Mouse (Mus musculus) heart, embryonic 11.5 days (tissue): ENCODE measurements around the gene Hint1. TPM values are rescaled to one million over a fixed set of nuclear protein-coding genes. Genes with fewer than 3 reads are reported as not detected.

ENCODE experiments used
- ATAC-seq: fragments of 200-750 bp; cut with Nextera tagmentation; replicated peaks from 2 replicates; pipeline ENCODE4 v1.8.0; 2017; ENCODE audit warnings: moderate library complexity; ENCODE audit not compliant: insufficient number of reproducible peaks, low FRiP score, low TSS enrichment
- H3K27ac ChIP-seq: fragments of 300-500 bp; sonication (generic); 2 replicates; pipeline ENCODE4 v1.5.1; 2014; ENCODE audit warnings: mild to moderate bottlenecking, low read depth, low read length
- H3K27me3 ChIP-seq: fragments of 300-500 bp; sonication (generic); 2 replicates; pipeline ENCODE4 v1.6.1; 2014; ENCODE audit warnings: mild to moderate bottlenecking, low read length, mixed read lengths; ENCODE audit not compliant: control insufficient read depth, insufficient read depth
- H3K36me3 ChIP-seq: fragments of 300-500 bp; sonication (generic); 2 replicates; pipeline ENCODE4 v1.6.1; 2014; ENCODE audit warnings: mild to moderate bottlenecking, low read length, moderate library complexity, mixed read lengths; ENCODE audit not compliant: control insufficient read depth, insufficient read depth
- H3K4me1 ChIP-seq: fragments of 300-500 bp; sonication (generic); 2 replicates; pipeline ENCODE4 v1.6.1; 2014; ENCODE audit warnings: low read length; ENCODE audit not compliant: control insufficient read depth, insufficient read depth
- H3K4me2 ChIP-seq: fragments of 300-500 bp; sonication (generic); 2 replicates; pipeline ENCODE4 v1.6.1; 2014; ENCODE audit warnings: mild to moderate bottlenecking, moderate library complexity
- H3K4me3 ChIP-seq: fragments of 300-500 bp; sonication (generic); 2 replicates; pipeline ENCODE4 v1.5.1; 2014; ENCODE audit warnings: low read depth, low read length
- H3K9ac ChIP-seq: fragments of 300-500 bp; sonication (generic); 2 replicates; pipeline ENCODE4 v1.6.1; 2014; ENCODE audit warnings: mild to moderate bottlenecking, low read depth, low read length, moderate library complexity
- H3K9me3 ChIP-seq: fragments of 300-500 bp; sonication (generic); replicated peaks from 2 replicates; pipeline ENCODE4 v1.6.1; 2016; ENCODE audit warnings: low read length; ENCODE audit not compliant: control insufficient read depth
- WGBS: fragments of 180-500 bp; shearing (Covaris S2); extraction: QIAGEN DNeasy Blood & Tissue Kit; methylation state at CpG from one replicate; pipeline ENCODE4 v1.1.7; 2014; ENCODE audit not compliant: insufficient replicate concordance; 5-methylcytosine and 5-hydroxymethylcytosine counted together
- polyA plus RNA-seq: library from polyadenylated mRNA; unstranded; fragments of >200 nt; fragmentation: Nextera tagmentation; extraction: Ambion mirVana; gene quantifications from 2 replicates; pipeline ENCODE4 v1.2.1, GENCODE M21; 2014

Hint1 gene
- polyA plus RNA-seq, 1 experiment from 2014 or later = 632 TPM

- Histone ChIP-seq H3K4me2 (peak overlapping the region; percentile 64; the same call in 1 of the 2 replicates), H3K27me3 (no peaks in the 10 kb centered on the region), H3K9me3 (no peaks in the 10 kb centered on the region), H3K27ac (no peak overlapping the region), H3K9ac (no peak overlapping the region), H3K4me3 (no peak overlapping the region), H3K4me1 (peaks cover 11% of the 10 kb centered on the region), H3K36me3 (peaks cover 18% of the 10 kb centered on the region)
- ATAC-seq = no peak
- WGBS = 82% methylated on average over 2 of the region's 2 CpGs
Measured at GRCm38 (mm10) chr11:54868445-54868844, 2.3 kb downstream of the Hint1 start.

GRCm38 (mm10) chr11:54869318-54869717 is 3.1 kb downstream of the Hint1 start:
- no peak for ATAC-seq
- 0 out of 2 replicates have a peak overlapping the region, but pooled peaks have one; percentile 28 for H3K9ac ChIP-seq
- no peaks in the 10 kb centered on the region for H3K27me3 ChIP-seq
- 82% methylated on average over 3 of the region's 3 CpGs for WGBS
- no peak overlapping the region for H3K4me3 ChIP-seq
- peaks cover 11% of the 10 kb centered on the region for H3K4me1 ChIP-seq
- H3K4me2 ChIP-seq = no peak overlapping the region
- H3K9me3 ChIP-seq = no peaks in the 10 kb centered on the region
- no peak overlapping the region for H3K27ac ChIP-seq
- H3K36me3 ChIP-seq = peaks cover 27% of the 10 kb centered on the region

- H3K9ac ChIP-seq = 0 out of 2 replicates have a peak overlapping the region, but pooled peaks have one; percentile 5
- ATAC-seq = no peak
- H3K27me3 ChIP-seq = no peaks in the 10 kb centered on the region
- no peaks in the 10 kb centered on the region for H3K9me3 ChIP-seq
- no peak overlapping the region for H3K4me2 ChIP-seq
- peaks cover 27% of the 10 kb centered on the region for H3K36me3 ChIP-seq
- peaks cover 11% of the 10 kb centered on the region for H3K4me1 ChIP-seq
- WGBS = 76% methylated on average over 7 of the region's 7 CpGs
- H3K27ac ChIP-seq = no peak overlapping the region
- H3K4me3 ChIP-seq = no peak overlapping the region
Measured at GRCm38 (mm10) chr11:54871831-54872537, 5.8 kb downstream of the Hint1 start.

GRCm38 (mm10) chr11:54876031-54876430 is 9.8 kb downstream of the Hint1 start:
- 87% methylated on average over 5 of the region's 5 CpGs for WGBS

GRCm38 (mm10) chr11:54878893-54879292 is 12.7 kb downstream of the Hint1 start:
- Histone ChIP-seq H3K36me3 (0 out of 2 replicates have a peak, but pooled peaks cover 4% of the 10 kb centered on the region), H3K9ac (no peak overlapping the region)
- 69% methylated on average over 6 of the region's 6 CpGs for WGBS

More at GRCm38 (mm10) chr11:54876031-54876430, 9.8 kb downstream of the Hint1 start:
- Histone ChIP-seq H3K27ac (no peak overlapping the region), H3K9me3 (no peaks in the 10 kb centered on the region), H3K36me3 (peaks cover 21% of the 10 kb centered on the region), H3K27me3 (no peaks in the 10 kb centered on the region), H3K9ac (no peak overlapping the region), H3K4me2 (no peak overlapping the region), H3K4me1 (peaks cover 16% of the 10 kb centered on the region; the same call in 1 of the 2 replicates), H3K4me3 (no peak overlapping the region)
- ATAC-seq = no peak

GRCm38 (mm10) chr11:54879434-54879833 is 13.3 kb downstream of the Hint1 start:
- peak; percentile 55 for ATAC-seq
- Histone ChIP-seq H3K4me2 (no peak overlapping the region; the same call in 1 of the 2 replicates), H3K9me3 (no peaks in the 10 kb centered on the region), H3K4me3 (no peak overlapping the region), H3K4me1 (peaks cover 23% of the 10 kb centered on the region), H3K36me3 (no peaks in the 10 kb centered on the region), H3K27ac (peak overlapping the region; percentile 90), H3K27me3 (no peaks in the 10 kb centered on the region), H3K9ac (no peak overlapping the region)
- 20% methylated on average over 4 of the region's 4 CpGs for WGBS

More at GRCm38 (mm10) chr11:54878893-54879292, 12.7 kb downstream of the Hint1 start:
- no peak overlapping the region for H3K27ac ChIP-seq
- H3K9me3 ChIP-seq = no peaks in the 10 kb centered on the region
- no peak overlapping the region for H3K4me3 ChIP-seq
- no peak overlapping the region for H3K4me2 ChIP-seq
- ATAC-seq = no peak
- no peaks in the 10 kb centered on the region for H3K27me3 ChIP-seq
- H3K4me1 ChIP-seq = peaks cover 23% of the 10 kb centered on the region

- peak overlapping the region; percentile 90 for H3K27ac ChIP-seq
- H3K9ac ChIP-seq = no peak overlapping the region
- H3K27me3 ChIP-seq = no peaks in the 10 kb centered on the region
- H3K4me3 ChIP-seq = no peak overlapping the region
- H3K4me2 ChIP-seq = peak overlapping the region; percentile 16; the same call in 1 of the 2 replicates
- H3K9me3 ChIP-seq = no peaks in the 10 kb centered on the region
- peak; percentile 61 for ATAC-seq
- no peaks in the 10 kb centered on the region for H3K36me3 ChIP-seq
- peaks cover 27% of the 10 kb centered on the region for H3K4me1 ChIP-seq
- 9% methylated on average over 10 of the region's 10 CpGs for WGBS
Measured at GRCm38 (mm10) chr11:54879922-54880321, 13.7 kb downstream of the Hint1 start.

GRCm38 (mm10) chr11:54881051-54881474 is 14.9 kb downstream of the Hint1 start:
- peak overlapping the region; percentile 90 for H3K27ac ChIP-seq
- no peaks in the 10 kb centered on the region for H3K27me3 ChIP-seq
- ATAC-seq = no peak
- 8% methylated on average over 2 of the region's 2 CpGs for WGBS
- peak overlapping the region; percentile 16; the same call in 1 of the 2 replicates for H3K9ac ChIP-seq
- H3K4me1 ChIP-seq = peaks cover 30% of the 10 kb centered on the region
- H3K4me3 ChIP-seq = no peak overlapping the region
- H3K9me3 ChIP-seq = no peaks in the 10 kb centered on the region
- no peaks in the 10 kb centered on the region for H3K36me3 ChIP-seq
- H3K4me2 ChIP-seq = no peak overlapping the region
